Mouse (Mus musculus): ENCODE results near the gene Cnot2. TPM values are rescaled to one million over a fixed set of nuclear protein-coding genes. Genes with fewer than 3 reads are reported as not detected.

The Cnot2 gene
- polyA plus RNA-seq, 1 experiment from 2014 or later, result 125 TPM

GRCm38 (mm10) chr10:116515158-116515557 lies 66.2 kb downstream of the Cnot2 start:
- Histone ChIP-seq H3K27ac (no peak overlapping the region), H3K4me2 (no peak overlapping the region), H3K4me1 (no peaks in the 10 kb centered on the region), H3K9ac (no peak overlapping the region), H3K9me3 (no peaks in the 10 kb centered on the region), H3K4me3 (no peak overlapping the region), H3K27me3 (no peaks in the 10 kb centered on the region), H3K36me3 (no peaks in the 10 kb centered on the region; the same call in 1 of the 2 replicates)
- ATAC-seq (ENCODE audit: insufficient number of reproducible peaks, insufficient read depth, low FRiP score, low TSS enrichment, low read depth), result no peak
- 95% methylated on average over 4 of the region's 4 CpGs for WGBS

- Histone ChIP-seq H3K27me3 (no peaks in the 10 kb centered on the region), H3K4me1 (no peaks in the 10 kb centered on the region), H3K9ac (no peak overlapping the region), H3K4me2 (no peak overlapping the region), H3K4me3 (no peak overlapping the region), H3K9me3 (no peaks in the 10 kb centered on the region), H3K27ac (no peak overlapping the region), H3K36me3 (no peaks in the 10 kb centered on the region; the same call in 1 of the 2 replicates)
- ATAC-seq (ENCODE audit: insufficient number of reproducible peaks, insufficient read depth, low FRiP score, low TSS enrichment, low read depth), result no peak
- 60% methylated on average over 7 of the region's 7 CpGs for WGBS
Observed at GRCm38 (mm10) chr10:116513254-116513635, 68.1 kb downstream of the Cnot2 start.

GRCm38 (mm10) chr10:116512521-116513253 lies 68.6 kb downstream of the Cnot2 start:
- Histone ChIP-seq H3K4me2 (no peak overlapping the region), H3K36me3 (no peaks in the 10 kb centered on the region; the same call in 1 of the 2 replicates), H3K4me3 (no peak overlapping the region), H3K27me3 (no peaks in the 10 kb centered on the region), H3K27ac (no peak overlapping the region), H3K9me3 (no peaks in the 10 kb centered on the region), H3K4me1 (no peaks in the 10 kb centered on the region), H3K9ac (no peak overlapping the region)
- 87% methylated on average over 11 of the region's 11 CpGs for WGBS
- ATAC-seq (ENCODE audit: insufficient number of reproducible peaks, insufficient read depth, low FRiP score, low TSS enrichment, low read depth), result no peak

GRCm38 (mm10) chr10:116505303-116506014 lies 75.9 kb downstream of the Cnot2 start:
- H3K4me1 ChIP-seq, result no peaks in the 10 kb centered on the region
- ATAC-seq (ENCODE audit: insufficient number of reproducible peaks, insufficient read depth, low FRiP score, low TSS enrichment, low read depth), result no peak
- H3K4me2 ChIP-seq, result no peak overlapping the region
- H3K36me3 ChIP-seq, result peaks cover 5% of the 10 kb centered on the region
- H3K27me3 ChIP-seq, result no peaks in the 10 kb centered on the region
- WGBS, result 89% methylated on average over 7 of the region's 7 CpGs
- H3K27ac ChIP-seq, result no peak overlapping the region
- no peaks in the 10 kb centered on the region for H3K9me3 ChIP-seq
- no peak overlapping the region for H3K4me3 ChIP-seq
- no peak overlapping the region for H3K9ac ChIP-seq

- Histone ChIP-seq H3K9ac (no peak overlapping the region), H3K4me1 (no peaks in the 10 kb centered on the region), H3K9me3 (no peaks in the 10 kb centered on the region), H3K27me3 (no peaks in the 10 kb centered on the region), H3K4me2 (no peak overlapping the region), H3K27ac (no peak overlapping the region), H3K36me3 (peaks cover 40% of the 10 kb centered on the region), H3K4me3 (no peak overlapping the region)
- ATAC-seq (ENCODE audit: insufficient number of reproducible peaks, insufficient read depth, low FRiP score, low TSS enrichment, low read depth), result no peak
- WGBS, result 92% methylated on average over 3 of the region's 3 CpGs
Observed at GRCm38 (mm10) chr10:116492768-116493167, 88.5 kb downstream of the Cnot2 start.

- Histone ChIP-seq H3K4me1 (peaks cover 5% of the 10 kb centered on the region; the same call in 1 of the 2 replicates), H3K36me3 (peaks cover 52% of the 10 kb centered on the region), H3K9me3 (no peaks in the 10 kb centered on the region), H3K9ac (no peak overlapping the region), H3K4me2 (no peak overlapping the region), H3K27ac (0 out of 2 replicates have a peak overlapping the region, but pooled peaks have one; percentile 11), H3K4me3 (no peak overlapping the region), H3K27me3 (no peaks in the 10 kb centered on the region)
- ATAC-seq (ENCODE audit: insufficient number of reproducible peaks, insufficient read depth, low FRiP score, low TSS enrichment, low read depth), result no peak
- WGBS, result 75% methylated on average over 10 of the region's 10 CpGs
Observed at GRCm38 (mm10) chr10:116486895-116487747, 94.2 kb downstream of the Cnot2 start.

GRCm38 (mm10) chr10:116481917-116482316 lies 99.4 kb downstream of the Cnot2 start:
- 0 out of 2 replicates have a peak, but pooled peaks cover 2% of the 10 kb centered on the region for H3K9me3 ChIP-seq
- no peak overlapping the region for H3K4me2 ChIP-seq
- no peak overlapping the region for H3K9ac ChIP-seq
- ATAC-seq (ENCODE audit: insufficient number of reproducible peaks, insufficient read depth, low FRiP score, low TSS enrichment, low read depth), result no peak
- WGBS, result 86% methylated on average over 12 of the region's 12 CpGs
- no peak overlapping the region for H3K4me3 ChIP-seq
- H3K27me3 ChIP-seq, result no peaks in the 10 kb centered on the region
- peaks cover 40% of the 10 kb centered on the region for H3K36me3 ChIP-seq
- no peak overlapping the region for H3K27ac ChIP-seq
- 0 out of 2 replicates have a peak, but pooled peaks cover 2% of the 10 kb centered on the region for H3K4me1 ChIP-seq

- H3K36me3 ChIP-seq, result peaks cover 33% of the 10 kb centered on the region
- H3K4me1 ChIP-seq, result no peaks in the 10 kb centered on the region
- 88% methylated on average over 5 of the region's 5 CpGs for WGBS
- 0 out of 2 replicates have a peak, but pooled peaks cover 2% of the 10 kb centered on the region for H3K9me3 ChIP-seq
- H3K27ac ChIP-seq, result no peak overlapping the region
- no peak overlapping the region for H3K4me3 ChIP-seq
- no peak for ATAC-seq (ENCODE audit: insufficient number of reproducible peaks, insufficient read depth, low FRiP score, low TSS enrichment, low read depth)
- H3K27me3 ChIP-seq, result no peaks in the 10 kb centered on the region
- H3K4me2 ChIP-seq, result no peak overlapping the region
- no peak overlapping the region for H3K9ac ChIP-seq
Observed at GRCm38 (mm10) chr10:116480988-116481387, 100.3 kb downstream of the Cnot2 start.

- Histone ChIP-seq H3K4me1 (peaks cover 23% of the 10 kb centered on the region), H3K36me3 (0 out of 2 replicates have a peak, but pooled peaks cover 3% of the 10 kb centered on the region), H3K27me3 (no peaks in the 10 kb centered on the region), H3K4me3 (no peak overlapping the region), H3K9ac (no peak overlapping the region), H3K4me2 (no peak overlapping the region), H3K27ac (no peak overlapping the region), H3K9me3 (0 out of 2 replicates have a peak, but pooled peaks cover 2% of the 10 kb centered on the region)
- 93% methylated on average over 3 of the region's 3 CpGs for WGBS
- ATAC-seq (ENCODE audit: insufficient number of reproducible peaks, insufficient read depth, low FRiP score, low TSS enrichment, low read depth), result no peak
Observed at GRCm38 (mm10) chr10:116476559-116476958, 104.8 kb downstream of the Cnot2 start.

- Histone ChIP-seq H3K4me2 (peak overlapping the region; percentile 90; the same call in 1 of the 2 replicates), H3K27me3 (no peaks in the 10 kb centered on the region), H3K36me3 (0 out of 2 replicates have a peak, but pooled peaks cover 2% of the 10 kb centered on the region), H3K4me3 (no peak overlapping the region), H3K4me1 (peaks cover 23% of the 10 kb centered on the region), H3K9ac (no peak overlapping the region), H3K9me3 (0 out of 2 replicates have a peak, but pooled peaks cover 2% of the 10 kb centered on the region), H3K27ac (no peak overlapping the region)
- 54% methylated on average over 6 of the region's 6 CpGs for WGBS
- no peak for ATAC-seq (ENCODE audit: insufficient number of reproducible peaks, insufficient read depth, low FRiP score, low TSS enrichment, low read depth)
Observed at GRCm38 (mm10) chr10:116475725-116476124, 105.6 kb downstream of the Cnot2 start.
